Mouse (Mus musculus) cerebellum, adult (tissue): Measurements from ENCODE around the gene Hist1h2ad.

Experiments
- ATAC-seq: cut with Nextera tagmentation; 2 replicates; pipeline ENCODE4 v1.9.2; 2017; ENCODE audit warnings: mild to moderate bottlenecking, moderate library complexity, mixed read lengths; ENCODE audit not compliant: insufficient number of reproducible peaks, low FRiP score, low TSS enrichment

Gene Hist1h2ad

GRCm38 (mm10) chr13:23610393-23610792 lies 36.2 kb downstream of the Hist1h2ad start:
- ATAC-seq = no peak

DNA sequence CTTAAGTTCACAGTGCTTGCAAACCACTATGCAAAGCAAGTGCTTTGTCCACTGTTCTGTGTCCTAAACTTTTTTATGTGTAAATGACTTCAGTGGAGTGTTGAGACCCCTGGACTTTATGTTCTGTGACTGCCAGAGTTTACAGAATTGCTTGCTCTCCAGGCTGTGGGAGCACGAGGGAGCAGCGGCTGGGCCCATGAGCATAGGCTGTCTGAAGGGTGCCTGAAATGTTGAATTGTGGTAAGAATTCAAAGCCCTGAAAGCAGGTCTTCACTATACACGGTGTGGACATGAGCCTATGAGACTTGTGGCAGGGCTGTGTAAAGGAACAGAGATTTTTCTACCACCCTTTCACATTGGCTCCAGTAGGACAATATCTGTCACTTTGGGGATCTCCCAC lies 37.5 kb downstream of the Hist1h2ad start:
- ATAC-seq = no peak

DNA sequence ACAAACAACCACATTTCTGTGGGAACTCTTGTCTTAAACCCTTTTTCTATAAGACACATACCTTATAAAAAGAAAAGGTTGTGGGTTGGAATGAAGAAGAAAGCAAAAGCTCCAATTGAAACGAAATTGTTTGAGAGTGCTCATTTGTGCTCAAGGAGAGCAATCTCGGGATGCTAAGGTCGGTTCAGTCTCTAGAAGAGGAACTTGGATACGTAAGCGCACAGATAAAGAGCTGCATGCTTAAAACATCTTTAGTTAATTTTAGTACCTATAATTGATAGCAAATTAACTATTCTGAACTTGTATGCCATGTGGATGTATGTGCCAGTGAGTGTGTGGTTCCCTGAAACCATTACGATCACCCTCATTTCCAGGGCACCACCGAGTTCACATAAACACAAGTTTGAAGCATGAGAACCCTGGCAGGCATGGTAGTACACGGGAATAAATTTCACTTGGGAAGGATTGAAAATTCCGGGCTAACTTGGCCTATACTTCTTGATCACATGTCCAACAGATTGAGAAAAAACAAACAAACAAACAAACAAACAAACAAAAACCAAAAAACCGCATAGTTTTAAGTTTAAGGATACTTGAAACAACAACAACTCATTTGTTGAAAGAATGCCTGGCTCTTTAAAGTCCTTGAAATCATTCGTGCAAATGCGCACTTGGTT lies 46.0 kb downstream of the Hist1h2ad start:
- ATAC-seq = no peak

GRCm38 (mm10) chr13:23620733-23621531 lies 46.8 kb downstream of the Hist1h2ad start, which contains the start of gene Hist1h2be:
Gene Hist1h2be (minus strand): TSS chr13:23621124.
- peak; percentile 93 for ATAC-seq

- ATAC-seq = peak; percentile 81
Measured at GRCm38 (mm10) chr13:23621532-23622174, 47.5 kb downstream of the Hist1h2ad start.

DNA sequence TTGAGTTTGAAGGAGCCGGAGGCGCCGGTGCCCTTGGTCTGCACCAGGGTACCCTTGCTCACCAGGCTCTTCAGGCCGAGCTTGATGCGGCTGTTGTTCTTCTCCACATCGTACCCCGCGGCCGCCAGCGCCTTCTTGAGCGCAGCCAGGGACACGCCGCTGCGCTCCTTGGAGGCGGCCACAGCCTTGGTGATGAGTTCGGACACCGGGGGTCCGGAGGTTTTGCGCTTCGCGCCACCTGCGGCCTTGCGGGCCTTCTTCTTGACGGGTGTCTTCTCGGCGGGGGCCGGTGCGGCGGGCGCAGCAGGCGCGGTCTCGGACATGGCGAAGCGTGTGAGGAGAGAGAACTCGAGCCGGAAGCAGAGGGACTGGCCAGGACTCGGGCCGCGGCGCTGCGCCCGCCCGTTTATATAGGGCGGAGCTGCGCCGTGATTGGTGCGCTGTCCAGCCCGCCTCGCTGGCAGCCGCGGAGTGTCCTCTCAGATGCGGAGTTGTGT lies 48.0 kb downstream of the Hist1h2ad start, which contains the start of gene Hist1h1e:
TSS of gene Hist1h1e (minus strand) at position 384 of the 497 bp plus-strand sequence.
- ATAC-seq = peak; percentile 88

DNA sequence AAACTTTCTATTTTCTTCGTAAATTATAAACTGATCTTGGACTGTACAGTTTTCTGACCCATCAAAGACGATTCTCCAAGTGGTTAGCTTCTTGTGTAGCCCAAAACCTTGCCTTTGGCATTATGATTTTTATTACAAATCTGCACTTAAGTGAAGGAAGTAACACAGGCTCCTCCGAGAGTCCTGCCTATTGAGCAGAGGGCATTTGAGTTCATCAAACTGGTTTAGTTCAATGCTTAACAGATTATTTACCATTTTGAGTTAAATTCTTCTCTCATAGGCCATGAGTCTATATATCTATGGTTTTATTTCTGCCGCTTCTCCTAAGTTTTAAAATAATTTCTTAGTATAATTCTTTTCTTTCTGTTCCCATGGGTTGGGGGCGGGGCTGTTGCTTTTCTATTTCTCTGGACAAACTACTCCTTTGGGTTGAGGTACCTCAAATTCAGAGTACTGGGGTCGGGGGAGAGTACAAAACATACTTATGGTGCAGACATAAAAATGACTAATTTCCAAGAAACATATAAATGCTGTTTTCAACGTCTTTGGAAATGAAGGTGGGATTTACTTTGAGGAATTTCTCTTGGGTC lies 48.8 kb downstream of the Hist1h2ad start:
- ATAC-seq = no peak
